Mouse (Mus musculus) neural tube, embryonic 10.5 days (tissue): ENCODE measurements around the gene Smg6.

Experiments used
- DNase-seq: peaks from one replicate; pipeline ENCODE4 v3.0.0-alpha.2; 2017; ENCODE audit warnings: low spot score; ENCODE audit errors: extremely low spot score

Smg6 gene

GRCm38 (mm10) chr11:75210755-75211154, 285.1 kb downstream of the Smg6 start:
- DNase-seq: no peak

GRCm38 (mm10) chr11:75212031-75212667, 286.5 kb downstream of the Smg6 start:
- DNase-seq: no peak

GRCm38 (mm10) chr11:75212876-75213275, 287.3 kb downstream of the Smg6 start:
- no peak for DNase-seq

GRCm38 (mm10) chr11:75213372-75214080, 287.9 kb downstream of the Smg6 start:
- DNase-seq: peak; percentile 52
